Mouse (Mus musculus) embryonic fibroblast, embryonic 13.5 days (primary cell): ENCODE measurements around the gene Cd177.

Source experiments
- CTCF ChIP-seq: IDR thresholded peaks from 2 replicates; pipeline ENCODE4 v1.5.1; 2011; ENCODE audit warnings: mild to moderate bottlenecking, control low read depth, low read length, moderate library complexity, borderline replicate concordance; ENCODE audit not compliant: insufficient read depth
- POLR2A ChIP-seq: IDR thresholded peaks from 2 replicates; pipeline ENCODE4 v1.6.1; 2011; ENCODE audit warnings: low read depth, mild to moderate bottlenecking, control low read depth, low read length, moderate library complexity

DNA sequence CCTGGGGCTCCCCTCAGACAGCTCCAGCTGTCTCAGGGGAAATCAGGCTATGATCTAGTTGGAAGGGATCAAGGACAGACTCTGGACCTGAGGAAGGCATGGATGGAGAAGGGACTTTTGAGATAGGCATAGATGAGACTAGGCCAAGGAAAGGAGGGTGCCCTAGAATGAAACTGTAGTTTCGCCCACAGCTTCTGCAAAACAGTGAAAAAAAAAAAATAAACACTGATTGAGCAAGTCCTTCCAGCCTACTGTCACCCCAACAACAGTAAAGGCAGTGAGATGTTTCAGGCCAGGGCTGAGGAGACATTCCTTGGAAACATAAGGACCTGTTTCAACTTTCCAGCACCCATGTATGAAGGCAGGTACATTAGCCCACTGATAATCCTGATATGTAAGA is 1.6 kb downstream of the Cd177 start:
- no peak for TF ChIP-seq POLR2A
- no peak for TF ChIP-seq CTCF
